Mouse (Mus musculus): Measurements from ENCODE around the gene Acox3. TPM values are rescaled to one million over a fixed set of nuclear protein-coding genes. Genes with fewer than 3 reads are reported as not detected.

Acox3 gene
- total RNA-seq (2015) (19.0 and 24.9 TPM in 2 replicates), total RNA-seq (2017) (26.7 and 29.6 TPM in 2 replicates)

DNA sequence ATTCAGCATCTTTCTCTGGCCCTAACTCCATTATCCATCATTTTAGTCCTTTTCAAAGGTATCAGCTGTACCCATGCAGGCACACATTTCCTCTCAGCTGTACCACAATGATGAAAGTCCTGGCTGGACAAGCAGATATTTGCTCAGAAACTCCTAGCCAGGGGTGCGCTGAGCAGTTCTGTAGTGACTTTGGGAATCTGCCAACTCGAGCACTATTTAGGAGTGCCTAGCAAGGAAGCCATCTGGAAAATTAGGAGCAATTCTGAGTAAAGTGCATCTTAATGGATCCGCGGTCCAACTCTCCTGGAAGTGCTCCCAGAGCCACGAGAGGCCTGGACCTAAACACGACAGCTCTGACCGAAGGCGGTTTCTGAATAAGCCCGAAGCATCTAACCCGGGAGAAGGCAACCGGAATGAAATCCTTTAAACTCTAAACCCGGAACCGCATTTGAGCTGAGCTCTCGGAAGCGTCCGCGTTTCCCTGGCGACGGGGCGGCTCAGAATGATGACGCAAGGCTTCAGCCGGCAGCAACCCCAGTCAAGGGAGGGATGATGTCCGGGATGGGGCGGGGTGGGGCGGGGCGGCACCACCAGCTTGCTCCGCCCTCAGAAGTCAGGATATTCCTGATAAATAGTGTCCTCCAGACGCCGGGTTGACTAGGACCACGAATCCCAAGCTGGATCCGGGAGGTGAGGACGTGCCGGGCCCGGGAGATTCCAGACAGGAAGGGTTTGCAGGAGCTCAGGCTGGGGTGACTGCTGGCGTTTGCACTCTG is at the start of gene Acox3:
Acox3 (plus strand) TSS at position 596 of the 776 bp plus-strand sequence.
- peak; percentile 94 for ATAC-seq (replicated peaks; ENCODE audit: poor library complexity)

DNA sequence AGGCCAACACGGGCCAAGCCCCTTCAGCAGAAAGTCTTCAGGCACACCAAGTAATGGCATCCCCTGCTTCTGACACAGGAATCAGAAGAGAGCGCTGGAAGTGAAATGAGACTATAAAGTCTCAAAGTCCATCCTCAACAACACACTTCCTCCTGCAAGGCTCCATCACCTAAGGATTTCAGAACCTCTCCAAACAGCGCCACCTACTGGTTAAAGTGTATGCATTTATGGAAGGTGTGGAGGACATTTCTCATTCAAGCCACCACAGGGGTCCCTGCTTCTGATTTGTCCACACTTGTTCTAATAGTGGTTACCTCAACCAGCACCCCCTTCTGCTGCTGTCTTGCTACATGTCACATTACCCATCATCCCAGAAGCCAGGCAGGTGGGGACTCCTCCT is 46.6 kb upstream of the Acox3 start:
- no peak for ATAC-seq (replicated peaks; ENCODE audit: poor library complexity)

DNA sequence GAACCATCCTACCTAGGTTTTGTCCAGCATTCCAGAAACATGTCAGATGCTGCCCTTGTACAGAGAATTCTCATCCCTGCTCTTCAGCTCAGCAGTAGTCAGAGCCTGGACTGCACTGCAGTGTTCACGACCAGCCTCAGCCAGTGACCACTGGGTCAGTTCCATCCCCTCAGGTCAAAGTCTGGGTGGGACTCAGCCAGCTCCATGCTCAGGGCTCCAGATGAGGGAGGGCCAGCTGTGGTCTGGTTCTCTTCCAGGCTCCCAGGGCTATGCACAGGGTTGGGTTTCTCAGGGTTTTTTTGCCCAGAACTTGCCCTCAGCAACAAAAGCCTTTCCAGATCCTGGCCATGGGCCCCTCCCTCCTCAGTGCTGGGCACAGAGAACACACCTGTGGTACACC is 45.4 kb upstream of the Acox3 start:
- ATAC-seq (replicated peaks; ENCODE audit: poor library complexity): no peak

DNA sequence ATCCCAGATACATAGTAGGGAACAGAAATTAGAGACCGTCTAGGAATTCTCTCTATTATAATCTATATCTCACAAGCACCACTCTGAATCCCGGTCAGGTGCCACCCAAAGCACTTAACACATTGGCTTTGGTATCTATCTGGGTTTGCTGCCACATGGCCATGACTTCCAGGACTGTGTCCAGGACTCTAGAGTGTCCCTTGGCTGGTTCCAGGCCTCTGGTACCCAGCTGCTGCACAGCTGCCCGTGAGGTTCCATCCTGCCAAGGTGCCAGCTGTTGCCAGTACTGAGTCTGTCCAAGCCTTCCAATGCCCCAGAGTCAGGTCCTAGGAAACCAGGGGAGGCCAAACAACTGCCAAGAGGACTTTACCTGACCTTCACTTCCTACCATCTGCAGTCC is 44.8 kb upstream of the Acox3 start:
- ATAC-seq (replicated peaks; ENCODE audit: poor library complexity): no peak

DNA sequence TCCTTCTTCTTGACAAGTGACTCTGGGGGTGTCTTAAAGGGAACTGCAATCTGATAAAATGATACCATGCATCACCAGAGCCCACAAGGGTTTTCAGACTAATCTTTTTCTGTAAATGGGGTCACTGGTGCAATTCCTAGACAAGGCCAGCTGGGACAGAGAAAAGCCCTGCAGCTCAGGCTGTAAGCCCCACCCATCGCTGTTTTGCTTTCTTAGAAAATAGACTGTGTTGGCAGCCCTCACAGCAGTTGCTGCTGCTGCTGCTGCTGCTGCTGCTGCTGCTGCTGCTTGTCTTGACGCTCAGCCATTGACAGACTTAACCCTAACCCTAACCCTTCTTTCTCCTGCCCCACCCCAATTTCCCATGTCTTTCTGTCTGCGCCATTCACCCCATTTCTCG is 43.3 kb upstream of the Acox3 start:
- ATAC-seq (replicated peaks; ENCODE audit: poor library complexity): no peak

DNA sequence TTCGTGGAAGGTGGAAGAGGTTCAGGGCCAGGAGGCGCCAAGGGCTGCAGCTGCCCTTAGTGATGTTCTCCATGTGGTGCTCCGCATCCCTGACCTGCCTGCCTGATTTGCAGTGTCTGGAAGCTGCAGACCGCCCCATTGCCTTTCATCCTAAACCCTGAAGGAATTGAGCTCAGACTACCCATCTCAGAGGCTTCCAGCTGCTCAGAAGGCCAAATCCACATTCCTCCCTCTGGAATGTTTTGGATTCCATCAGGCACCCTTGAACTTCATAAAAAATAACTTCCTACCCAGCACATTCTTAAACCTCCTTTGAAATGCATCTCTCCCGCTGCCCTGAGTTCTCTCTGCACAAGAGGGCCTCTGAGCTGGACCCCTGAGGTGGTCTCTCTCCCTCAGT is 42.3 kb upstream of the Acox3 start:
- no peak for ATAC-seq (replicated peaks; ENCODE audit: poor library complexity)

DNA sequence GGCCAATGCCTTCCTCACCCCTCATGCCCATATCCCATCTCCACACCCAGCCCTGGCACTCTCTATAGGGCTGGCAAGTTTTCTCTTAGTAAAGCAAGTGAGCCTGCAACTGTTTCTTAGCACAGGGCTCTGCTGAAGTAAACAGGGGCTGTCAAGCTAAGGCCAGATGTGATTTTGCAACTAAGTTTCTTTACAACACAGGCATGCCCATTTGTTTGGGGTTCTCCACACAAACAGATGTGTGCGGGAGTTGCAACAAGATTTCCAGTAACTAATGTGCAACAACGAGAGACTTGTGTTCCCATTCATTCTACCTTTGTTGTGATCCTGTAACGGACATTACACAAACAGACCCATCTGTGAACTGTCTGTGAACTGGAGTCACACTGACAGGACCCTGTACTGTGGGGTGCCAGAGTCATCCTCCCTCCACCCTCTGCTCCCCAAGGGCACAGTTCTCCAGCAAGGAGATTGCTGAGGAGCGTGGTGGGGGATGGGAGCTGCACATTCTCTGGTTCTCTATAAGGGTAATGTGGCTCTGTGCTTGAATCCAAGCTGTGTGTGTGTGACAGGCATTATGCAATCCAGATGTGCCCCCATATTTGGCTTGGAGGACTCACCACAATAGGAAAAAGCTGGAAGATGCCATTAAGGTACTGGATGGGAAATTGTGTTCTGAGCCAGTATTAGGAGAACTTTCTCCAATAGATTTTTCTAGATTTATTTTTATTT is 41.6 kb upstream of the Acox3 start:
- ATAC-seq (replicated peaks; ENCODE audit: poor library complexity): no peak

DNA sequence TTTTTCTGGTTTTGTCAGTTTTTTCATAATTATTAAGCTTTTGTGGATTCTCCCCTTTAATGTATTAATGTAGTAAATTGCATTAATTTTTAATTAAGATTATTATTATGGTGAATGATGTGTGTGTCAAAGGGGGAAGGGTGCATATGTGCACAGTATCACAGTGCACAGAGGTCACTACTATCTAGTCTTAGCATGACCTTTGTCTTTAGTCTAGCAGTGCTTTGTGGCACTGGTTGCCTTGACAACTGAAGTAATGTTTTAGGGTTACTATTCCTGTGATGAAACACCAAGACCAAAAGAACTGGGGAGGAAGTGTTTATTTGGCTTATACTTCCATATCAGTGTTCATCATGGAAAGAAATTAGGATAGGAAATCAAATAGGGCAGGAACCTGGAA is 36.7 kb upstream of the Acox3 start:
- ATAC-seq (replicated peaks; ENCODE audit: poor library complexity): no peak

DNA sequence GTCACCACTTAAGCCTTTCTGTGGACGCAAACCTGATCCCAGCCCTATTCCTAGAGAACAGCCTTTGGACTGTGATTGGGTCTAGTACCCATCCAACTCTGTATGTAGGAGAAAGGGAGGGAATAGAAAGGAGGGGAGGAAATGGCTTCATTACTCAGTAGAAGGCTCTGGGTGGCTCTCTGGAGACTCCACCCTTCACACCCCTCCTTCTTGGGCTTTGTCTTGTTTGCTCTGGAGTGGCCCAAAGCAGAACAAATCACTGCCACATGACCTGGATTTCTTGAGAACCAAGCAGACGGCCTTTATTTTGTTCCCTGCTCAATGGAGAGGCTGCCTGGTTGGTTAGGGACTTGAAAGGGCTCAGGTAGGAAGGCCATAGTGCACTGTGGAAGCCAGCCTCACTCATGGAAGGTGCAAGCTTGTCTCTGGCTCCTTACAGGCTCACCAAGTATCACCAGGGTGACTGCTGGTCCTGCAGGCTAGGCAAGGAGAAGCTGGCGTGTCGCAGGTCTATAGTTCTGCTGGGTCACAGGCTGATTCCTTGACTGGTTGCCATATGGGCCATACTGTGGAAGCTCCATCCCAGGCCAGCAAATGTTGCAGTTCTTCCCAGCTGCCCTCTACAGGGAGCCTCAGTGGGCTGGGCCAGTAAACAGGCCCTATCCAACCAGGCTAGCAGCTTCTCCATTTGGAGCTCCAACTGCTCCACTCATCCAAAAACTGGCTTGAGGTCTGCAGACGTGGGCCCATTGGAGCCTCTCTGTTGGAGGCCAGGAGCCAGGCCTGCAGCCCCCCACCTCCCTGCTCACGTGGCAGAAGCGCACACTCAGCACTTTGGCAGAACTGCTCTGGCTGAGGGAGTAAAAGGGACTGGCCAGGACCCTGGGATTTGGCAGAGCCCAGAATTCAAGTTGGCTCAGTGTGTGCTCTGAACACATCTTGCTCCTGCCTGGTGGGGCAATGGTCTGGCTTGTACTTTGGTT is 30.7 kb upstream of the Acox3 start:
- ATAC-seq (replicated peaks; ENCODE audit: poor library complexity): no peak

DNA sequence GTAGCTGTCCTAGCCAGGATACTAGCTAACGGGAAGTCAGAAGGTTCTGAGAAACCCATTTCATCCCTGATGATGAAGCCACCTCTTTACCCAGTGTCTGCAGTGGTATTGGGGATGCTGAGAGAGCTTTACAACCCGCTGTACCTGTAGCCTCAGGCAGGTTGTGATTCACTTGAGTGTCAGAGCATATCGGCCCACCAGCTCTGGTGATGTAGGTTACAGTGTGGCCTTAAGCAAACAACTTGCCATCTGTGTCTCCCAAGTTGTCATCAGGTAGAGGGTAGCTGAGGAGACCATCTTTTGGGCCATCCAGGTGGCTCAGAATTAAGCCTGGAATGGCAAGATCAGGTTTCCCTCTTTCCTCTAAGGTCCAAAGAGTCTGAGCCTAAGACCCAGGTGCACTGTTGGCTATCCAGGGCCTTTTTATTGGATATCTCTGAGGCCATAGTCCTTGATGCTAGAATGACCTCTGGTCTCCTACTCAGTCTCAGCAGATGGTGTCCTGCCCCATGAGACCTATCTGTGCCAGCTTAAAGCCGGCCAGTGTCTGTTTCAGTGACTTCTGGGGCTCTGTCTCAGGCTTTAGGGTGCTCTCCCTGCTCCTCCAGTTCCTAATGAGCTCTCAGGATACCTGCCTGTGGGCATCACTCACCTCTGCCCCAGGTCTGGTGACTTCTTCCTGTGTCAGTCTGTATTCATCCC is 29.9 kb upstream of the Acox3 start:
- ATAC-seq (replicated peaks; ENCODE audit: poor library complexity): no peak

DNA sequence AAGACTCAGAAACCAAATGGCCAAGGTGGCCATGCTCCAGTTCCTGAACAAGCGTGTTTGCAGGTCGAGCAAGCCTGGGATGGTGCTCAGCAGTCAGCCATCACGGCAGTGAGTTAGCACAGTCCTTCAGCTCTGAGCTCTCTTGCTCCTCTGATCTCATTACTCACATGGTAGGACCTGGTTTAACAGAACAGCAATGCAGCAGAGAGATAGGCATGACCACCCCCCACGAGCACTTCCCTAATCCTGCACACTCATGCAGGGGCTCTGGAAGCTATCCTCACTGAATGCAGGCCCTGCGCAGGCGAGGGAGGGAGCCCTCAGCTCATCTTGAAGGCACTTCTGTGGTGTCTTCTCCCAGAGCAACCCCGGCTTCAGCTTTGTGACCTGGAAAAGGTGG is 26.4 kb upstream of the Acox3 start:
- ATAC-seq (replicated peaks; ENCODE audit: poor library complexity): no peak

DNA sequence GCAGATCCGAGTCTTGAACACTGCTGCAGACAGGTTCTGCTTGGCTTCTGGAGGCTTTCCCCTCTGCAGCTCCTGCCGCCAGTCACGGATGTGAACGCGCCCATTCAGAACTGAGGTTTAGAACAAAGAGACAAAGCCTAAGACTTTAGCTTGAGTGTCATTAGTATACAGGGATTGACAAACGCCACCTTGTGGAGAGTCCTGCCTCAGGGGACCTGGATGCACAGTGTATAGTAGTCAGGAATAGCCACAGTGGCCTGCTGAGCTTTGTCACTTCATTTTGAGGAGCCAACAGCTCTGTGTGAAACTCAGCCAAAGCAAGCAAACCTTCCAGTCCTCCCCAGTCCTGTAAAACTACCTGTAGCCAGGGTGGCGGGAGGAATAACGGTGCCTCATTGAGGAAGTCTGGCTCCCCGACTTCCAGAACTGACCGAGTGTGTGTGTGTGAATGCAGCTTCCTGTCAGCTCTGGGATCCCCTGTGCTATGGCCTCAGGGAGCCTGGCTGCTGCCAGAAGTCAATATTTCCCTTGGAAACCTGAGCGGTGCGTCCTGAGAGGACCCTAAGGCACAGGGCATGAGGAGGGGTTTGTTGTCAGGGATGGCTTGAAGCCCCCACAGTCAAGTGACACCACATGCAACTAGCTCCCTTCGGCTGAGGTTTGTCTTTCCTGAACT is 24.8 kb upstream of the Acox3 start:
- no peak for ATAC-seq (replicated peaks; ENCODE audit: poor library complexity)

DNA sequence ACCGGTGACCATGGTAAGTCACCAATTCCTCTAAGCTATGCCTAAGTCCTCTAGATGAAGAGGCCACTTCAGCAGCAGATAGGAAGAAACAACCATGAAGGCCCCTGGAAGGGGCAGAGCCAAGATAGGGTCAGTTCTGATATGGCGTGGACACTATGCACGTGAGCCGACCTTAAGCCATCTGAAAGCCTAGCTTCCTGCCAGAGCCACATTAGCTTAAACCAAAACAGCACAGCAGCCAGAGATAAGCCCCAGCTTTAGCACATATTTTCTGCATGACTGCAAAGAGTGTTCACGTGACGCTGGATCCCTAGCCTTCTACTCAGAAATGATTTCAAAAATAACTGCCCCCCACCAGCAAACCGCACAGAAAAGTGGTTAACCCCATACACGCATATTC is 23.4 kb upstream of the Acox3 start:
- ATAC-seq (replicated peaks; ENCODE audit: poor library complexity): no peak

DNA sequence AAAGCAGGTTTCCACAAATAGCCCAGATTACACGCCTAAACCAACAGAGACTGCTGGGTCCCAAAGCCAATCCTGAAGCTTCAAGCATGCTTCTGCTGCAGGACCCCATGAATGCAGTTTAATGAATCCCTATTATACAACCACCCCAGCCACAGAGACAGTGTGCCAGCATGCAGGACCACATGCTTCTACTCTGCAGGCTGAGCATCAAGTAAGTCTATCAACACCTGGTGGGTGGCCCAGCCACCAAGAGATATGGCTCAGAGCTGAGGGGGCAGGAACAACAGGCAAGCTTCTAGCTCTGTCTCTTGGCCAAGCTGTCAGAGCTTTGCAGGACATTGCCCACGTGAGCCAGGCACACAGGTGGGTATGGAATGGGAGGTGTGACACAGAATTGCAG is 20.2 kb upstream of the Acox3 start:
- ATAC-seq (replicated peaks; ENCODE audit: poor library complexity): no peak

DNA sequence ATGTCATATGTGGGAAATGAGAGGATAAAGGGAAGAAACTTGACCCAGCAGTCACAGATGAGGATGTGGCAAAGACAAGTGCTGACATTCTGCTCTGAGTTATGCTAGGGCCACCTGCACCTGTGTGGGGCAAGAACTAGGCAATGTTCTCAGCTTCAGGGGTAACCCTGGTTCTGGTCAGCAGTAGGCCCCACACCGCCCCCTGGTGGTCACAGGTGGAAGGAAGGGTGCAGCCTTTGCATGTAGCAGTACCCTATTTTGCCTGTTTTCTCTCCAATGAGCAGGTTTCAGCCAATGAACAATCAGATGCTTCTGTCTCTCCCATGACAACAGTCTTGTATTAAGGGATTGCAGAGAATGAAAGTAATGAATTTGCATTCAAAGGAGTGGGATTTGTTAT is 19.4 kb upstream of the Acox3 start:
- ATAC-seq (replicated peaks; ENCODE audit: poor library complexity): peak; percentile 92

DNA sequence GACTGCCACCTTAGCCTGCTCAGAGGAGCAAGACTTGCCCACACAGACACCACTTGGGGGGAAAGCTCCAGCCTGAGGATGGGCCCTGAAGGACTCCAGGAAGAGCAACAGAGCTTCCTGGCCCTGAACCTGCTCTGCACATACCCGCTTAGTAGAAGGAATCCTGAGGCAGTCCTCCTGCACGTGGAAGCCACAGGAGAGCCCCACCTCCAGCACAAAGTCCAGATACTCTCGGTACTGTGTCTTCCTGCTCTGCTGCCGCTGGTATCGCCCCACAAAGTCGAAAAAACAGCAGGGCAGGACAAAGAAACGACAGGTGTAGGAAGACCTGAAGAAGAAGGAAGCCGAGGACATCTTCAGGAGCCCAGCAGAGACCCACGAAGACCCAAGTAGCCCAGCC is 17.6 kb upstream of the Acox3 start:
- ATAC-seq (replicated peaks; ENCODE audit: poor library complexity): no peak

DNA sequence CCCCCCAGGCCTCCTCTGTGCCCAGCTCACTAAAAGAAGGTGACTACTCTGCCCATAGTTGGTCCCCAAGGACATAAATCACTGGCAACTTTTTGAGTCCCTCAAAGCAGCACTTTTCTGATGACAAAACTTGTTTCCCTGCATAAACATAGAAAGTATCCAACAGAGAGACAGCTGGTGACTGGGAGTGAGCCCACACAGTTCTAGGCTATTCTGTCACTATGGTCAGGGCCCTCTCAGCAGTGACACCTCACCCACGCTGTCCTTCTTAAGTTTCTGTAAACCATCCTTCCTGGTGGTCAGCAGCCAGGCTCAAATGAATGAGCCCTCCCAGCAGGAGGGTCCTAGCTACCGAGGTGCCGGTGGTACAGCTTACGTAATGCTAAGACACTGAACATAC is 16.2 kb upstream of the Acox3 start:
- no peak for ATAC-seq (replicated peaks; ENCODE audit: poor library complexity)

DNA sequence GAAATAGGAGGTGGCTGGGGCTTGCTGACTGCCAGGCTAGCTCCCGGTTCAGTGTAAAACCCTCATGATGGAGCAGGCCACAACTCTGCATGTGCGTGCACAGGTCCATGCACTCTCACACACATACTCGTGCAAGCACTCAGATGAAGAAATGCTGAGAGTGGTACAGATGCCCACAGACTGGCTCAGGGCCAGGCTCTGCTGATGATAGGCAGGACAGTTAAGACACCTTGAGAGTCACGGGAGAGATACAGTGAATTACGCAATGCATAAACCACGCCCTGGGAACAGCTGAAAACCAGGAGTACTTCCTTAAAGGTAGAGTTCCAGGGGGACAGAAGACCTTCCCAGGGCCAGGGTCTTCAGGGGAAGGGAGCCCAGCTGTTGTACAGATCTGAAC is 11.3 kb upstream of the Acox3 start:
- ATAC-seq (replicated peaks; ENCODE audit: poor library complexity): no peak

DNA sequence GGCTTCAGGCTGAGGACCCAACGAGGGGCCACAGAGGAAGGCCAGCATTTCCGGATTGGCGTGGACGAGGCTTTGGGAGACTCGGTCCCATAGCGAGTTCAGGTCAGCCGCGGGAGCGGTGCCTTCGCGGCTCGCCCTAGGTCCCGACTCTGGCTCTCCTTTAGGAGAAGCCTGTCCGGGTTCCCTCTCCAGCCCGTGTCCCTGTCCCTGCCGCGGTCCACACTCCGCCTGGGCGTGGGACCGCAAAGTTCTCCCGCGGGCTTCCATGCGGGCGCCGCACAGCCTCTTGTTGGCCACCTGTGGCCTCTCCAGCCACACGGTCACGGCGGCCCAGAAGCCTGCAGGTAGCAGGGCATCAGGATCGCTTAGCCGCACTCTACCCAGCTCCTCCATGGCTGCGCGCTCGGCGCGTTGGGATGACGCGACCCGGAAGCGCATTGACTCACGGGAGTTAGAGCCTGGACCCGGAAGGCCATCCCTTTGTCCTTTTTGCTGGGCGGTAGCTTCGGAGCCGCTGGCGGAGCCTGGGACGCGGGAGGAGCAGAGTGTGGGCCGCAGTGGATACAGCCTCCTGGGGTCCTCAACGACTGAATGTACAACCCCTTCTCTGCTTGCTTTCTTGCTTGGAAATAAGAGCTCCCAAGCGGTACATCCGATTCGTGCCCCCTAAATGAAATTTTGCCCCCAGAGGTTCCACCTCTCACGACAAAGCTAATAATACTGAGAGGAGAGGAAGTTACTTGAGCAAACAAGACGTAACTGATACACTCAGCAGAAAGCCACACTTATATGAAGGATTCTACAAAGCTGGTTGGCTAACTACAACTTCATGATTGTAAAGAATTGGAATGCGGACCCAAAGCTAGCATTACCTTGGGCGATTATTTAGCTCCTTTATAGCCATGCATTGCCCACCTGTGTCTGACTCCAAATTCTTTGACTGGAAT is 7.9 kb upstream of the Acox3 start, which contains the start of gene Trmt44:
Trmt44 (minus strand) TSS at position 418 of the 947 bp plus-strand sequence.
- ATAC-seq (replicated peaks; ENCODE audit: poor library complexity): peak; percentile 99
